Mouse (Mus musculus) neural tube, embryonic 14.5 days (tissue): ENCODE measurements around the gene Glrx5. TPM values are rescaled to one million over a fixed set of nuclear protein-coding genes. Genes with fewer than 3 reads are reported as not detected.

Experiments used
- ATAC-seq: fragments of 200-750 bp; cut with Nextera tagmentation; 2 replicates; pipeline ENCODE4 v1.8.0; 2017; ENCODE audit warnings: low read depth, mild to moderate bottlenecking, moderate TSS enrichment, moderate library complexity
- H3K27ac ChIP-seq: fragments of 300-500 bp; sonication (generic); 2 replicates; pipeline ENCODE4 v1.5.1; 2014; ENCODE audit warnings: low read depth, mild to moderate bottlenecking, control low read depth, low read length, moderate library complexity, mixed read lengths
- H3K27me3 ChIP-seq: fragments of 300-500 bp; sonication (generic); 2 replicates; pipeline ENCODE4 v1.6.1; 2014; ENCODE audit warnings: low read length; ENCODE audit not compliant: control insufficient read depth, insufficient read depth
- H3K36me3 ChIP-seq: fragments of 300-500 bp; sonication (generic); 2 replicates; pipeline ENCODE4 v1.6.1; 2014; ENCODE audit warnings: low read length, mixed read lengths; ENCODE audit not compliant: control insufficient read depth, insufficient read depth
- H3K4me1 ChIP-seq: fragments of 300-500 bp; sonication (generic); 2 replicates; pipeline ENCODE4 v1.6.1; 2014; ENCODE audit warnings: low read length; ENCODE audit not compliant: control insufficient read depth, insufficient read depth
- H3K4me2 ChIP-seq: fragments of 300-500 bp; sonication (generic); 2 replicates; pipeline ENCODE4 v1.6.1; 2014; ENCODE audit warnings: mild to moderate bottlenecking, low read depth, low read length, control low read depth
- H3K4me3 ChIP-seq: fragments of 300-500 bp; sonication (generic); 2 replicates; pipeline ENCODE4 v1.5.1; 2014; ENCODE audit warnings: low read depth, low read length, control low read depth, mixed read lengths
- H3K9ac ChIP-seq: fragments of 300-500 bp; sonication (generic); replicated peaks from 2 replicates; pipeline ENCODE4 v1.6.1; 2014; ENCODE audit warnings: low read depth, mild to moderate bottlenecking, control low read depth, low read length, mixed read lengths
- H3K9me3 ChIP-seq: fragments of 300-500 bp; sonication (generic); 2 replicates; pipeline ENCODE4 v1.6.1; 2016; ENCODE audit warnings: low read length; ENCODE audit not compliant: control insufficient read depth
- WGBS: fragments of 180-500 bp; shearing (Covaris S2); extraction: QIAGEN DNeasy Blood & Tissue Kit; methylation state at CpG from one replicate; pipeline ENCODE4 v1.1.7; 2014; 5-methylcytosine and 5-hydroxymethylcytosine counted together
- polyA plus RNA-seq: library from polyadenylated mRNA; unstranded; fragments of >200 nt; fragmentation: Nextera tagmentation; extraction: Ambion mirVana; gene quantifications from 2 replicates; pipeline ENCODE4 v1.2.1, GENCODE M21; 2014

Gene Glrx5
- polyA plus RNA-seq, 1 experiment from 2014 or later: 200 TPM

- Histone ChIP-seq H3K36me3 (peaks cover 4% of the 10 kb centered on the region; the same call in 1 of the 2 replicates), H3K4me3 (no peak overlapping the region; the same call in 1 of the 2 replicates), H3K4me2 (peak overlapping the region; percentile 95), H3K27me3 (no peaks in the 10 kb centered on the region), H3K4me1 (peaks cover 26% of the 10 kb centered on the region), H3K9me3 (no peaks in the 10 kb centered on the region), H3K27ac (no peak overlapping the region), H3K9ac (no peak overlapping the region)
- WGBS: 79% methylated on average over 14 of the region's 14 CpGs
- no peak for ATAC-seq
Observed at GRCm38 (mm10) chr12:105034130-105034769, 1.8 kb downstream of the Glrx5 start.

- Histone ChIP-seq H3K36me3 (no peaks in the 10 kb centered on the region; the same call in 1 of the 2 replicates), H3K9me3 (no peaks in the 10 kb centered on the region), H3K4me1 (peaks cover 14% of the 10 kb centered on the region), H3K27ac (no peak overlapping the region), H3K27me3 (no peaks in the 10 kb centered on the region), H3K4me3 (no peak overlapping the region), H3K9ac (no peak overlapping the region), H3K4me2 (no peak overlapping the region)
- 92% methylated on average over 11 of the region's 11 CpGs for WGBS
- ATAC-seq: no peak
Observed at GRCm38 (mm10) chr12:105038211-105038610, 5.7 kb downstream of the Glrx5 start.

GRCm38 (mm10) chr12:105038918-105039317 is 6.4 kb downstream of the Glrx5 start:
- no peak overlapping the region for H3K27ac ChIP-seq
- H3K9me3 ChIP-seq: no peaks in the 10 kb centered on the region
- no peaks in the 10 kb centered on the region for H3K27me3 ChIP-seq
- H3K36me3 ChIP-seq: no peaks in the 10 kb centered on the region; the same call in 1 of the 2 replicates
- H3K9ac ChIP-seq: no peak overlapping the region
- 85% methylated on average over 7 of the region's 7 CpGs for WGBS
- peaks cover 8% of the 10 kb centered on the region for H3K4me1 ChIP-seq
- H3K4me3 ChIP-seq: no peak overlapping the region
- ATAC-seq: no peak
- H3K4me2 ChIP-seq: no peak overlapping the region

GRCm38 (mm10) chr12:105039578-105040289 is 7.2 kb downstream of the Glrx5 start:
- Histone ChIP-seq H3K27me3 (no peaks in the 10 kb centered on the region), H3K27ac (no peak overlapping the region), H3K9ac (no peak overlapping the region), H3K36me3 (no peaks in the 10 kb centered on the region; the same call in 1 of the 2 replicates), H3K4me2 (no peak overlapping the region), H3K9me3 (no peaks in the 10 kb centered on the region), H3K4me1 (0 out of 2 replicates have a peak, but pooled peaks cover 3% of the 10 kb centered on the region), H3K4me3 (no peak overlapping the region)
- no peak for ATAC-seq
- WGBS: 70% methylated on average over 12 of the region's 12 CpGs

- no peak overlapping the region for H3K27ac ChIP-seq
- H3K4me1 ChIP-seq: 0 out of 2 replicates have a peak, but pooled peaks cover 3% of the 10 kb centered on the region
- 91% methylated on average over 7 of the region's 7 CpGs for WGBS
- H3K4me2 ChIP-seq: no peak overlapping the region
- no peak overlapping the region for H3K4me3 ChIP-seq
- no peaks in the 10 kb centered on the region; the same call in 1 of the 2 replicates for H3K36me3 ChIP-seq
- no peak for ATAC-seq
- no peaks in the 10 kb centered on the region for H3K27me3 ChIP-seq
- H3K9me3 ChIP-seq: no peaks in the 10 kb centered on the region
- H3K9ac ChIP-seq: no peak overlapping the region
Observed at GRCm38 (mm10) chr12:105040950-105041349, 8.5 kb downstream of the Glrx5 start.

- no peak for ATAC-seq
- Histone ChIP-seq H3K9ac (no peak overlapping the region), H3K4me3 (no peak overlapping the region), H3K27me3 (no peaks in the 10 kb centered on the region), H3K27ac (no peak overlapping the region), H3K9me3 (no peaks in the 10 kb centered on the region), H3K4me1 (0 out of 2 replicates have a peak, but pooled peaks cover 3% of the 10 kb centered on the region), H3K36me3 (no peaks in the 10 kb centered on the region; the same call in 1 of the 2 replicates), H3K4me2 (no peak overlapping the region)
- WGBS: 92% methylated on average over 5 of the region's 5 CpGs
Observed at GRCm38 (mm10) chr12:105043081-105043480, 10.6 kb downstream of the Glrx5 start.

GRCm38 (mm10) chr12:105044775-105045174 is 12.3 kb downstream of the Glrx5 start:
- no peak overlapping the region for H3K4me2 ChIP-seq
- no peaks in the 10 kb centered on the region for H3K4me1 ChIP-seq
- no peak for ATAC-seq
- WGBS: 92% methylated on average over 9 of the region's 9 CpGs
- H3K9ac ChIP-seq: no peak overlapping the region
- H3K9me3 ChIP-seq: no peaks in the 10 kb centered on the region
- no peak overlapping the region for H3K27ac ChIP-seq
- no peak overlapping the region for H3K4me3 ChIP-seq
- no peaks in the 10 kb centered on the region for H3K27me3 ChIP-seq
- no peaks in the 10 kb centered on the region; the same call in 1 of the 2 replicates for H3K36me3 ChIP-seq

- H3K4me1 ChIP-seq: no peaks in the 10 kb centered on the region
- no peak for ATAC-seq
- H3K4me3 ChIP-seq: no peak overlapping the region
- H3K36me3 ChIP-seq: no peaks in the 10 kb centered on the region
- H3K9me3 ChIP-seq: no peaks in the 10 kb centered on the region
- H3K27ac ChIP-seq: no peak overlapping the region
- 75% methylated on average over 17 of the region's 17 CpGs for WGBS
- no peaks in the 10 kb centered on the region for H3K27me3 ChIP-seq
- no peak overlapping the region for H3K4me2 ChIP-seq
- H3K9ac ChIP-seq: no peak overlapping the region
Observed at GRCm38 (mm10) chr12:105048301-105048863, 15.9 kb downstream of the Glrx5 start.

- Histone ChIP-seq H3K4me3 (no peak overlapping the region), H3K4me1 (no peaks in the 10 kb centered on the region), H3K36me3 (no peaks in the 10 kb centered on the region), H3K27ac (no peak overlapping the region), H3K27me3 (no peaks in the 10 kb centered on the region), H3K9me3 (no peaks in the 10 kb centered on the region), H3K9ac (no peak overlapping the region), H3K4me2 (no peak overlapping the region)
- ATAC-seq: no peak
- 82% methylated on average over 12 of the region's 12 CpGs for whole genome bisulfite sequencing
Observed at GRCm38 (mm10) chr12:105049813-105050212, 17.3 kb downstream of the Glrx5 start.
